10 mouse cellular contexts compared by ENCODE assay signal in genomic region chr13:113596821-113597541, GRCm38 (mm10). TPM values are rescaled to one million over a fixed set of nuclear protein-coding genes. Genes with fewer than 3 reads are reported as not detected.
A peak's percentile ranks its signal among the peaks of the same experiment; 100 is the strongest.
DNase-seq lines count a peak whose midpoint lies in the region; ATAC-seq and TF ChIP-seq lines count a peak whose summit lies in the region.
"Had no signal": no experiment of that assay in that cellular context is flagged by ENCODE, and none has a peak within 500 bp of the region (broad histone marks: within the 10 kb centered on the region; RNA-seq: fewer than 3 reads in every experiment).

No protein-coding gene starts in this region.

- WGBS in hindbrain, embryonic 16.5 days = 69% methylated on average over 13 of the region's 13 CpGs
- WGBS in hindbrain, postnatal 0 days = 62% methylated on average over 13 of the region's 13 CpGs
- WGBS in midbrain, embryonic 11.5 days = 89% methylated on average over 13 of the region's 13 CpGs
- 90% methylated on average over 13 of the region's 13 CpGs for WGBS in midbrain, embryonic 10.5 days
- 38% methylated on average over 13 of the region's 13 CpGs for WGBS in stomach, embryonic 15.5 days

- ATAC-seq in hindbrain, embryonic 16.5 days = peak; percentile 43; the same call in 1 of the 2 replicates
- no peak; the same call in 1 of the 2 replicates for ATAC-seq in hindbrain, postnatal 0 days
- 0 out of 2 replicates have a peak, but pooled peaks have one; percentile 14 for ATAC-seq in midbrain, embryonic 11.5 days (ENCODE audit: low FRiP score)
- ATAC-seq in stomach, embryonic 15.5 days (ENCODE audit: insufficient read depth, low FRiP score, low read depth) = peak; percentile 55

- H3K9me3 ChIP-seq in hindbrain, embryonic 16.5 days (ENCODE audit: control insufficient read depth, low read length) = no peaks in the 10 kb centered on the region
- no peaks in the 10 kb centered on the region for H3K9me3 ChIP-seq in hindbrain, postnatal 0 days (ENCODE audit: low read length)
- H3K9me3 ChIP-seq in midbrain, embryonic 11.5 days (ENCODE audit: control insufficient read depth, low read length) = no peaks in the 10 kb centered on the region
- H3K9me3 ChIP-seq in midbrain, embryonic 10.5 days (replicated peaks) = no peaks in the 10 kb centered on the region
- no peaks in the 10 kb centered on the region for H3K9me3 ChIP-seq in stomach, embryonic 15.5 days
- H3K9me3 ChIP-seq: forebrain, embryonic 12.5 days had no signal

- H3K4me1 ChIP-seq in hindbrain, embryonic 16.5 days (ENCODE audit: control insufficient read depth, insufficient read depth, low read depth, low read length) = peaks cover 13% of the 10 kb centered on the region
- peaks cover 4% of the 10 kb centered on the region; the same call in 1 of the 2 replicates for H3K4me1 ChIP-seq in hindbrain, postnatal 0 days (ENCODE audit: insufficient read depth, low read length)
- no peaks in the 10 kb centered on the region for H3K4me1 ChIP-seq in midbrain, embryonic 11.5 days (ENCODE audit: control insufficient read depth, insufficient read depth, low read length)
- H3K4me1 ChIP-seq in midbrain, embryonic 10.5 days = peaks cover 10% of the 10 kb centered on the region
- peaks cover 35% of the 10 kb centered on the region for H3K4me1 ChIP-seq in stomach, embryonic 15.5 days

- no peak overlapping the region for H3K27ac ChIP-seq in hindbrain, embryonic 16.5 days (ENCODE audit: low read depth, low read length)
- no peak overlapping the region for H3K27ac ChIP-seq in hindbrain, postnatal 0 days
- H3K27ac ChIP-seq in midbrain, embryonic 11.5 days (ENCODE audit: low read depth, low read length) = no peak overlapping the region
- no peak overlapping the region for H3K27ac ChIP-seq in midbrain, embryonic 10.5 days (replicated peaks)
- peak overlapping the region; percentile 11; the same call in 1 of the 2 replicates for H3K27ac ChIP-seq in stomach, embryonic 15.5 days
- H3K27ac ChIP-seq: forebrain, embryonic 12.5 days had no signal

- no peak overlapping the region for H3K4me2 ChIP-seq in hindbrain, embryonic 16.5 days (ENCODE audit: low read length)
- H3K4me2 ChIP-seq in hindbrain, postnatal 0 days (ENCODE audit: low read depth, low read length) = no peak overlapping the region
- no peak overlapping the region for H3K4me2 ChIP-seq in midbrain, embryonic 11.5 days
- H3K4me2 ChIP-seq in stomach, embryonic 15.5 days = no peak overlapping the region
- H3K4me2 ChIP-seq: forebrain, embryonic 12.5 days had no signal

- H3K36me3 ChIP-seq in hindbrain, embryonic 16.5 days (ENCODE audit: control insufficient read depth, insufficient read depth, low read length) = peaks cover 2% of the 10 kb centered on the region; the same call in 1 of the 2 replicates
- no peaks in the 10 kb centered on the region for H3K36me3 ChIP-seq in hindbrain, postnatal 0 days (ENCODE audit: insufficient read depth, low read length)
- peaks cover 3% of the 10 kb centered on the region; the same call in 1 of the 2 replicates for H3K36me3 ChIP-seq in midbrain, embryonic 11.5 days (ENCODE audit: control insufficient read depth, insufficient read depth, low read length)
- peaks cover 40% of the 10 kb centered on the region for H3K36me3 ChIP-seq in midbrain, embryonic 10.5 days
- H3K36me3 ChIP-seq in stomach, embryonic 15.5 days = peaks cover 4% of the 10 kb centered on the region; the same call in 1 of the 2 replicates

- H3K4me3 ChIP-seq in hindbrain, embryonic 16.5 days (ENCODE audit: low read length) = no peak overlapping the region
- H3K4me3 ChIP-seq in hindbrain, postnatal 0 days (ENCODE audit: low read length) = no peak overlapping the region
- H3K4me3 ChIP-seq in midbrain, embryonic 11.5 days (ENCODE audit: low read depth, low read length) = no peak overlapping the region
- H3K4me3 ChIP-seq in midbrain, embryonic 10.5 days = no peak overlapping the region
- H3K4me3 ChIP-seq in stomach, embryonic 15.5 days (replicated peaks) = no peak overlapping the region
- H3K4me3 ChIP-seq: forebrain, embryonic 12.5 days had no signal

- no peaks in the 10 kb centered on the region for H3K27me3 ChIP-seq in hindbrain, embryonic 16.5 days (replicated peaks; ENCODE audit: control insufficient read depth, insufficient read depth, low read length)
- no peaks in the 10 kb centered on the region for H3K27me3 ChIP-seq in hindbrain, postnatal 0 days (ENCODE audit: insufficient read depth, low read length)
- no peaks in the 10 kb centered on the region for H3K27me3 ChIP-seq in midbrain, embryonic 11.5 days (ENCODE audit: control insufficient read depth, insufficient read depth, low read length)
- H3K27me3 ChIP-seq in midbrain, embryonic 10.5 days (ENCODE audit: low read depth, poor library complexity, severe bottlenecking) = no peaks in the 10 kb centered on the region
- no peaks in the 10 kb centered on the region for H3K27me3 ChIP-seq in stomach, embryonic 15.5 days (replicated peaks)
- H3K27me3 ChIP-seq: forebrain, embryonic 12.5 days had no signal

- TF ChIP-seq CTCF in hindbrain, postnatal 0 days (IDR thresholded peaks at IDR 0.05; ENCODE audit: low read depth) = no peak

- DNase-seq in hindbrain, postnatal 0 days (ENCODE audit: low spot score) = no peak
- DNase-seq in midbrain, embryonic 11.5 days (ENCODE audit: low spot score, missing footprints) = no peak
- no peak for DNase-seq in midbrain, embryonic 10.5 days (ENCODE audit: low spot score)
- peak; percentile 68 to 85 for DNase-seq in cerebellum, postnatal 14 days
- DNase-seq in embryo, embryonic 11 days = no peak
- no peak for DNase-seq in testis, postnatal 10 days (ENCODE audit: low spot score)
- DNase-seq: right cerebral cortex, postnatal 4 days had no signal

- no peak overlapping the region for H3K9ac ChIP-seq in hindbrain, embryonic 16.5 days (ENCODE audit: low read depth, low read length)
- no peak overlapping the region for H3K9ac ChIP-seq in hindbrain, postnatal 0 days (replicated peaks; ENCODE audit: low read length)
- no peak overlapping the region for H3K9ac ChIP-seq in midbrain, embryonic 11.5 days (ENCODE audit: low read length)
- no peak overlapping the region for H3K9ac ChIP-seq in stomach, embryonic 15.5 days
- H3K9ac ChIP-seq: forebrain, embryonic 12.5 days had no signal

RNA-seq across cellular contexts. Expression of gene Snx18, which starts 21.4 kb away (rescaled TPM):
- 7.1 and 8.4 TPM in 2 replicates for polyA plus RNA-seq in hindbrain, embryonic 16.5 days (2015; fragmentation: Nextera tagmentation; extraction: Ambion mirVana)
- 38.2 and 44.4 TPM in 2 replicates for total RNA-seq in hindbrain, postnatal 0 days (2014; rRNA removed)
- 11.1 and 11.5 TPM in 2 replicates for polyA plus RNA-seq in hindbrain, postnatal 0 days (2015; fragmentation: Nextera tagmentation; extraction: Ambion mirVana)
- polyA plus RNA-seq in midbrain, embryonic 11.5 days (2014; fragmentation: Nextera tagmentation; extraction: Ambion mirVana) = 18.1 and 20.1 TPM in 2 replicates
- polyA plus RNA-seq in midbrain, embryonic 10.5 days (2016; fragmentation: Nextera tagmentation; extraction: Ambion mirVana) = 12.3 and 13.0 TPM in 2 replicates
- 22.9 and 24.5 TPM in 2 replicates for polyA plus RNA-seq in stomach, embryonic 15.5 days (2015; fragmentation: Nextera tagmentation; extraction: Ambion mirVana)

Comparison
In these comparisons a context has a peak if more than half of its experiments do, and no peak if none do; other contexts are left out.
1. DNase-seq: peak in cerebellum, postnatal 14 days (2 of 2); none in hindbrain, postnatal 0 days (single experiment), midbrain, embryonic 11.5 days (single experiment), midbrain, embryonic 10.5 days (single experiment), embryo, embryonic 11 days (single experiment) and testis, postnatal 10 days (single experiment).